ENCODE assay signal across 15 mouse cellular contexts in genomic region chr12:86698537-86698936, GRCm38 (mm10). TPM values are rescaled to one million over a fixed set of nuclear protein-coding genes. Genes with fewer than 3 reads are reported as not detected.
DNase-seq lines count a peak whose midpoint lies in the region; ATAC-seq lines count a peak whose summit lies in the region.
"Had no signal": no experiment of that assay in that cellular context is flagged by ENCODE, and none has a peak within 500 bp of the region (broad histone marks: within the 10 kb centered on the region; RNA-seq: fewer than 3 reads in every experiment).

No protein-coding gene starts in this region.

- peak; percentile 65 for ATAC-seq in lung, embryonic 16.5 days (ENCODE audit: low read depth)
- ATAC-seq in forebrain, embryonic 16.5 days: no peak
- ATAC-seq in midbrain, embryonic 16.5 days: no peak
- ATAC-seq in monocyte, adult 5-6 weeks (replicated peaks; ENCODE audit: insufficient number of reproducible peaks, low FRiP score, low TSS enrichment, poor library complexity, severe bottlenecking): no peak

- H3K4me2 ChIP-seq in lung, embryonic 16.5 days (ENCODE audit: low read depth, low read length): no peak overlapping the region
- no peak overlapping the region for H3K4me2 ChIP-seq in forebrain, embryonic 16.5 days (ENCODE audit: low read length)
- no peak overlapping the region for H3K4me2 ChIP-seq in midbrain, embryonic 16.5 days (ENCODE audit: low read length)
- H3K4me2 ChIP-seq: liver, embryonic 15.5 days had no signal

- peak overlapping the region; percentile 57 for H3K27ac ChIP-seq in lung, embryonic 16.5 days (ENCODE audit: low read length)
- H3K27ac ChIP-seq in embryonic facial prominence, embryonic 10.5 days (replicated peaks): peak overlapping the region; percentile 63
- peak overlapping the region; percentile 88 for H3K27ac ChIP-seq in forebrain, embryonic 16.5 days (ENCODE audit: low read length)
- H3K27ac ChIP-seq in midbrain, embryonic 16.5 days (ENCODE audit: low read length): 0 out of 2 replicates have a peak overlapping the region, but pooled peaks have one; percentile 0
- H3K27ac ChIP-seq: heart, embryonic 10.5 days; limb, embryonic 10.5 days; liver, embryonic 15.5 days had no signal

- peaks cover 4% of the 10 kb centered on the region; the same call in 1 of the 2 replicates for H3K36me3 ChIP-seq in lung, embryonic 16.5 days (ENCODE audit: control insufficient read depth, insufficient read depth, low read length)
- H3K36me3 ChIP-seq in embryonic facial prominence, embryonic 10.5 days (replicated peaks): peaks cover 49% of the 10 kb centered on the region
- peaks cover 19% of the 10 kb centered on the region for H3K36me3 ChIP-seq in forebrain, embryonic 16.5 days (ENCODE audit: control insufficient read depth, insufficient read depth)
- H3K36me3 ChIP-seq in midbrain, embryonic 16.5 days (ENCODE audit: control insufficient read depth, insufficient read depth, low read length): peaks cover 14% of the 10 kb centered on the region; the same call in 1 of the 2 replicates
- H3K36me3 ChIP-seq: liver, embryonic 15.5 days had no signal

- no peak overlapping the region for H3K9ac ChIP-seq in lung, embryonic 16.5 days (ENCODE audit: low read length)
- H3K9ac ChIP-seq in forebrain, embryonic 16.5 days (replicated peaks; ENCODE audit: low read depth, low read length): no peak overlapping the region
- no peak overlapping the region for H3K9ac ChIP-seq in midbrain, embryonic 16.5 days (ENCODE audit: low read depth, low read length)
- H3K9ac ChIP-seq: liver, embryonic 15.5 days had no signal

- no peaks in the 10 kb centered on the region for H3K27me3 ChIP-seq in lung, embryonic 16.5 days (ENCODE audit: control insufficient read depth, insufficient read depth, low read depth, low read length)
- H3K27me3 ChIP-seq in embryonic facial prominence, embryonic 10.5 days (replicated peaks; ENCODE audit: low read depth, poor library complexity, severe bottlenecking): no peaks in the 10 kb centered on the region
- H3K27me3 ChIP-seq in forebrain, embryonic 16.5 days (replicated peaks; ENCODE audit: control insufficient read depth, insufficient read depth, low read length): no peaks in the 10 kb centered on the region
- no peaks in the 10 kb centered on the region for H3K27me3 ChIP-seq in midbrain, embryonic 16.5 days (ENCODE audit: control insufficient read depth, insufficient read depth, low read depth, low read length)
- H3K27me3 ChIP-seq: liver, embryonic 15.5 days had no signal

- H3K9me3 ChIP-seq in lung, embryonic 16.5 days (ENCODE audit: control insufficient read depth, low read length): no peaks in the 10 kb centered on the region
- no peaks in the 10 kb centered on the region; the same call in 1 of the 2 replicates for H3K9me3 ChIP-seq in embryonic facial prominence, embryonic 10.5 days
- H3K9me3 ChIP-seq in forebrain, embryonic 16.5 days (ENCODE audit: control insufficient read depth, low read length): no peaks in the 10 kb centered on the region
- no peaks in the 10 kb centered on the region for H3K9me3 ChIP-seq in midbrain, embryonic 16.5 days (replicated peaks; ENCODE audit: control insufficient read depth, low read length, poor library complexity, severe bottlenecking)
- H3K9me3 ChIP-seq: heart, embryonic 10.5 days; limb, embryonic 10.5 days; liver, embryonic 15.5 days had no signal

- DNase-seq in lung, postnatal 10 days: no peak
- DNase-seq in embryonic facial prominence, embryonic 10.5 days (ENCODE audit: low spot score): no peak
- DNase-seq in gastrocnemius, postnatal 4 days (ENCODE audit: low spot score in 2 of 2): no peak
- DNase-seq: adrenal gland, postnatal 10 days; kidney, adult 9 months; layer of hippocampus, adult 9-11 months had no signal

- H3K4me1 ChIP-seq in lung, embryonic 16.5 days (replicated peaks; ENCODE audit: control insufficient read depth, insufficient read depth, low read length): peaks cover 11% of the 10 kb centered on the region
- peaks cover 48% of the 10 kb centered on the region for H3K4me1 ChIP-seq in embryonic facial prominence, embryonic 10.5 days
- H3K4me1 ChIP-seq in forebrain, embryonic 16.5 days (replicated peaks; ENCODE audit: control insufficient read depth, insufficient read depth, low read length): peaks cover 29% of the 10 kb centered on the region
- peaks cover 12% of the 10 kb centered on the region; the same call in 1 of the 2 replicates for H3K4me1 ChIP-seq in midbrain, embryonic 16.5 days (ENCODE audit: control insufficient read depth, insufficient read depth, low read length)
- H3K4me1 ChIP-seq: liver, embryonic 15.5 days had no signal

- H3K4me3 ChIP-seq in lung, embryonic 16.5 days (ENCODE audit: low read length): no peak overlapping the region
- no peak overlapping the region for H3K4me3 ChIP-seq in embryonic facial prominence, embryonic 10.5 days
- H3K4me3 ChIP-seq in forebrain, embryonic 16.5 days (replicated peaks; ENCODE audit: low read length): no peak overlapping the region
- H3K4me3 ChIP-seq in midbrain, embryonic 16.5 days (ENCODE audit: low read depth, low read length): no peak overlapping the region
- H3K4me3 ChIP-seq: heart, embryonic 10.5 days; limb, embryonic 10.5 days; liver, embryonic 15.5 days had no signal

RNA-seq across cellular contexts. Expression of gene Vash1, which starts 20.0 kb away (rescaled TPM):
- polyA plus RNA-seq in lung, embryonic 16.5 days (2015; fragmentation: Nextera tagmentation; extraction: Ambion mirVana): 9.7 and 10.0 TPM in 2 replicates
- polyA plus RNA-seq in embryonic facial prominence, embryonic 10.5 days (2016; fragmentation: Nextera tagmentation; extraction: Ambion mirVana): 13.5 and 14.7 TPM in 2 replicates
- 37.8 and 41.7 TPM in 2 replicates for polyA plus RNA-seq in forebrain, embryonic 16.5 days (2015; fragmentation: Nextera tagmentation; extraction: Ambion mirVana)
- polyA plus RNA-seq in midbrain, embryonic 16.5 days (2015; fragmentation: Nextera tagmentation; extraction: Ambion mirVana): 30.0 and 35.8 TPM in 2 replicates
- total RNA-seq in gastrocnemius, postnatal 4 days (2021): 10 to 100 TPM; 58.1 to 58.7 TPM
- not detected in 3 replicates for total RNA-seq in monocyte, adult 5-6 weeks (2017)

RNA-seq across cellular contexts. Expression of gene Angel1, which starts 27.7 kb away (rescaled TPM):
- polyA plus RNA-seq in lung, embryonic 16.5 days (2015; fragmentation: Nextera tagmentation; extraction: Ambion mirVana): 11.9 and 12.4 TPM in 2 replicates
- 14.3 and 15.5 TPM in 2 replicates for polyA plus RNA-seq in embryonic facial prominence, embryonic 10.5 days (2016; fragmentation: Nextera tagmentation; extraction: Ambion mirVana)
- polyA plus RNA-seq in forebrain, embryonic 16.5 days (2015; fragmentation: Nextera tagmentation; extraction: Ambion mirVana): 9.2 and 10.6 TPM in 2 replicates
- 10.6 and 10.8 TPM in 2 replicates for polyA plus RNA-seq in midbrain, embryonic 16.5 days (2015; fragmentation: Nextera tagmentation; extraction: Ambion mirVana)
- total RNA-seq in gastrocnemius, postnatal 4 days (2021): 10 to 100 TPM in 1 of 2 experiments, 1 to 10 TPM in 1; 7.5 to 10.2 TPM
- 1.4 to 2.0 TPM (median 1.6 TPM) in 3 replicates for total RNA-seq in monocyte, adult 5-6 weeks (2017)

RNA-seq across cellular contexts. Expression of gene Lrrc74a, which starts 35.6 kb away (rescaled TPM):
- polyA plus RNA-seq in lung, embryonic 16.5 days (2015; fragmentation: Nextera tagmentation; extraction: Ambion mirVana): not detected in 2 replicates
- polyA plus RNA-seq in embryonic facial prominence, embryonic 10.5 days (2016; fragmentation: Nextera tagmentation; extraction: Ambion mirVana): not detected in 2 replicates
- polyA plus RNA-seq in forebrain, embryonic 16.5 days (2015; fragmentation: Nextera tagmentation; extraction: Ambion mirVana): not detected in 2 replicates
- polyA plus RNA-seq in midbrain, embryonic 16.5 days (2015; fragmentation: Nextera tagmentation; extraction: Ambion mirVana): not detected in 2 replicates
- not detected for total RNA-seq in gastrocnemius, postnatal 4 days (2021)
- not detected in 3 replicates for total RNA-seq in monocyte, adult 5-6 weeks (2017)
- total RNA-seq: adrenal gland, postnatal 10 days; gastrocnemius, adult 18-20 months; hematopoietic stem cell, adult 5-6 weeks had no signal
- polyA plus RNA-seq: heart, embryonic 10.5 days; limb, embryonic 10.5 days; liver, embryonic 15.5 days had no signal

Comparison
In these comparisons a context has a peak if more than half of its experiments do, and no peak if none do; other contexts are left out.
1. H3K27ac ChIP-seq: peak in every context shown above with its lines; median percentile 88 in forebrain, embryonic 16.5 days; 63 in embryonic facial prominence, embryonic 10.5 days; 57 in lung, embryonic 16.5 days; 0 in midbrain, embryonic 16.5 days.